ENCODE assay signal across 14 mouse cellular contexts in the genomic region with DNA sequence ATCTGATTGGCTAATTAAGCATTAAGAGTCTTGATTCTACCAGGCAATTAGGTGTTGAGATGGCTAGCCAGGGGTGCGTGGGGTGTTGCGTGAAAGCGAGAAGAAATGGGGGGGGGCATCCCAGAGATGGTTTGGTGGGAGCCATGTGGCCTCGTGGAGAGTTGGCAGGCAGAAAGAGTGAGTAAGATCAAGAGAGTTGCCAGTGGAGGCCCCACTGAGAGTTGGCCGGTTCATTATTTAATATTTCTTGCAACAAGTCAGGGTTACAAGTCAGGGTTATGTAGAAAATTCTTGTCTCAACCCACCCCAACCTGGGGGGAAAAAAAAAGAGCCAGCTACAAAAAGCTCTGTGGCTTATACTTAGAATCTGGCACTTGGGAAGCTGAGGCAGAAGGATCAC.
"Had no signal": no experiment of that assay in that cellular context is flagged by ENCODE, and none has a peak within 500 bp of the region (broad histone marks: within the 10 kb centered on the region; RNA-seq: fewer than 3 reads in every experiment).

No protein-coding gene starts in this region.

- H3K4me2 ChIP-seq: liver, embryonic 11.5 days; lung, embryonic 14.5 days; neural tube, embryonic 15.5 days had no signal

- DNase-seq: kidney, postnatal 4 days; lung, embryonic 14.5 days; lung, postnatal 10 days; lung, postnatal 4 days; midbrain, embryonic 14.5 days; right cerebral cortex, adult 18-20 months; right cerebral cortex, postnatal 25 days; thymus, postnatal 4 days had no signal

- H3K4me3 ChIP-seq: layer of hippocampus, adult 2 months; limb, embryonic 10.5 days; midbrain, embryonic 10.5 days; myocyte; neural tube, embryonic 15.5 days had no signal

- H3K9me3 ChIP-seq: limb, embryonic 10.5 days; midbrain, embryonic 10.5 days; neural tube, embryonic 15.5 days had no signal

- H3K27me3 ChIP-seq: neural tube, embryonic 15.5 days had no signal

- H3K36me3 ChIP-seq: limb, embryonic 10.5 days; midbrain, embryonic 10.5 days; neural tube, embryonic 15.5 days had no signal

- H3K9ac ChIP-seq: lung, embryonic 14.5 days; neural tube, embryonic 15.5 days had no signal

- H3K27ac ChIP-seq: layer of hippocampus, adult 2 months; limb, embryonic 10.5 days; midbrain, embryonic 10.5 days; neural tube, embryonic 15.5 days had no signal
